Mouse (Mus musculus): ENCODE data around the gene Nucks1. TPM values are rescaled to one million over a fixed set of nuclear protein-coding genes. Genes with fewer than 3 reads are reported as not detected.

Gene Nucks1
- polyA plus RNA-seq, 1 experiment from 2014 or later: 129 TPM

- peaks cover 9% of the 10 kb centered on the region; the same call in 1 of the 2 replicates for H3K27me3 ChIP-seq
- H3K4me1 ChIP-seq: peaks cover 94% of the 10 kb centered on the region
- H3K4me2 ChIP-seq: peak overlapping the region; percentile 42
- H3K27ac ChIP-seq: peak overlapping the region; percentile 95
- H3K9me3 ChIP-seq: no peaks in the 10 kb centered on the region
- WGBS: 4% methylated on average over 16 of the region's 16 CpGs
- no peaks in the 10 kb centered on the region for H3K36me3 ChIP-seq (replicated peaks)
- peak overlapping the region; percentile 5; the same call in 1 of the 2 replicates for H3K9ac ChIP-seq
- peak; percentile 84 for ATAC-seq (ENCODE audit: low FRiP score)
- peak overlapping the region; percentile 11; the same call in 1 of the 2 replicates for H3K4me3 ChIP-seq (replicated peaks)
Measured at GRCm38 (mm10) chr1:131970661-131971520, 60.6 kb downstream of the Nucks1 start.

GRCm38 (mm10) chr1:131971771-131972497, 61.6 kb downstream of the Nucks1 start:
- no peak overlapping the region for H3K4me3 ChIP-seq (replicated peaks)

GRCm38 (mm10) chr1:131972498-131973334, 62.4 kb downstream of the Nucks1 start:
- Histone ChIP-seq H3K9me3 (no peaks in the 10 kb centered on the region), H3K36me3 (replicated peaks) (no peaks in the 10 kb centered on the region), H3K9ac (peak overlapping the region; percentile 5; the same call in 1 of the 2 replicates), H3K4me2 (peak overlapping the region; percentile 42), H3K27ac (peak overlapping the region; percentile 95), H3K27me3 (0 out of 2 replicates have a peak, but pooled peaks cover 3% of the 10 kb centered on the region), H3K4me3 (replicated peaks) (no peak overlapping the region), H3K4me1 (peaks cover 83% of the 10 kb centered on the region)
- 13% methylated on average over 13 of the region's 13 CpGs for WGBS
- ATAC-seq (ENCODE audit: low FRiP score): no peak

More at GRCm38 (mm10) chr1:131971771-131972497, 61.6 kb downstream of the Nucks1 start:
- Histone ChIP-seq H3K9me3 (no peaks in the 10 kb centered on the region), H3K36me3 (replicated peaks) (no peaks in the 10 kb centered on the region), H3K9ac (peak overlapping the region; percentile 5; the same call in 1 of the 2 replicates), H3K4me1 (peaks cover 91% of the 10 kb centered on the region), H3K27me3 (0 out of 2 replicates have a peak, but pooled peaks cover 3% of the 10 kb centered on the region), H3K27ac (peak overlapping the region; percentile 95), H3K4me2 (peak overlapping the region; percentile 42)
- ATAC-seq (ENCODE audit: low FRiP score): peak; percentile 63
- WGBS: 4% methylated on average over 14 of the region's 15 CpGs

- H3K27ac ChIP-seq: no peak overlapping the region
- no peaks in the 10 kb centered on the region for H3K9me3 ChIP-seq
- no peak for ATAC-seq (ENCODE audit: low FRiP score)
- H3K9ac ChIP-seq: no peak overlapping the region
- WGBS: 80% methylated on average over 6 of the region's 6 CpGs
- no peaks in the 10 kb centered on the region for H3K36me3 ChIP-seq (replicated peaks)
- H3K27me3 ChIP-seq: no peaks in the 10 kb centered on the region
- no peak overlapping the region for H3K4me3 ChIP-seq (replicated peaks)
- peaks cover 70% of the 10 kb centered on the region for H3K4me1 ChIP-seq
- H3K4me2 ChIP-seq: no peak overlapping the region
Measured at GRCm38 (mm10) chr1:131973991-131974390, 63.7 kb downstream of the Nucks1 start.

GRCm38 (mm10) chr1:131976886-131977285, 66.6 kb downstream of the Nucks1 start:
- Histone ChIP-seq H3K9ac (no peak overlapping the region), H3K4me3 (replicated peaks) (no peak overlapping the region), H3K9me3 (no peaks in the 10 kb centered on the region), H3K4me1 (peaks cover 44% of the 10 kb centered on the region), H3K4me2 (no peak overlapping the region), H3K27me3 (no peaks in the 10 kb centered on the region), H3K36me3 (replicated peaks) (no peaks in the 10 kb centered on the region), H3K27ac (no peak overlapping the region)
- no peak for ATAC-seq (ENCODE audit: low FRiP score)
- WGBS: 93% methylated on average over 5 of the region's 5 CpGs

- Histone ChIP-seq H3K36me3 (replicated peaks) (no peaks in the 10 kb centered on the region), H3K4me2 (no peak overlapping the region), H3K9me3 (no peaks in the 10 kb centered on the region), H3K4me3 (replicated peaks) (no peak overlapping the region), H3K27me3 (no peaks in the 10 kb centered on the region), H3K4me1 (peaks cover 17% of the 10 kb centered on the region), H3K27ac (no peak overlapping the region), H3K9ac (no peak overlapping the region)
- whole genome bisulfite sequencing: 26% methylated on average over 2 of the region's 2 CpGs
- ATAC-seq (ENCODE audit: low FRiP score): no peak
Measured at GRCm38 (mm10) chr1:131980471-131980870, 70.1 kb downstream of the Nucks1 start.

GRCm38 (mm10) chr1:131981378-131982013, 71.2 kb downstream of the Nucks1 start:
- Histone ChIP-seq H3K27me3 (no peaks in the 10 kb centered on the region), H3K4me2 (no peak overlapping the region), H3K9ac (no peak overlapping the region), H3K4me3 (replicated peaks) (no peak overlapping the region), H3K36me3 (replicated peaks) (no peaks in the 10 kb centered on the region), H3K27ac (0 out of 2 replicates have a peak overlapping the region, but pooled peaks have one; percentile 25), H3K4me1 (peaks cover 6% of the 10 kb centered on the region), H3K9me3 (no peaks in the 10 kb centered on the region)
- peak; percentile 73 for ATAC-seq (ENCODE audit: low FRiP score)
- 47% methylated on average over 12 of the region's 12 CpGs for WGBS

- no peak overlapping the region for H3K9ac ChIP-seq
- ATAC-seq (ENCODE audit: low FRiP score): peak; percentile 61; the same call in 1 of the 2 replicates
- H3K36me3 ChIP-seq (replicated peaks): no peaks in the 10 kb centered on the region
- H3K9me3 ChIP-seq: no peaks in the 10 kb centered on the region
- 10% methylated on average over 5 of the region's 5 CpGs for WGBS
- H3K4me1 ChIP-seq: peaks cover 5% of the 10 kb centered on the region
- no peak overlapping the region for H3K4me2 ChIP-seq
- no peak overlapping the region for H3K4me3 ChIP-seq (replicated peaks)
- no peak overlapping the region for H3K27ac ChIP-seq
- no peaks in the 10 kb centered on the region for H3K27me3 ChIP-seq
Measured at GRCm38 (mm10) chr1:131982907-131983306, 72.6 kb downstream of the Nucks1 start.

- H3K36me3 ChIP-seq (replicated peaks): no peaks in the 10 kb centered on the region
- no peaks in the 10 kb centered on the region for H3K27me3 ChIP-seq
Measured at GRCm38 (mm10) chr1:131983806-131984205, 73.5 kb downstream of the Nucks1 start.

More at GRCm38 (mm10) chr1:131983806-131984205, 73.5 kb downstream of the Nucks1 start:
- Histone ChIP-seq H3K4me3 (replicated peaks) (no peak overlapping the region), H3K9me3 (no peaks in the 10 kb centered on the region), H3K9ac (no peak overlapping the region), H3K27ac (no peak overlapping the region), H3K4me1 (peaks cover 5% of the 10 kb centered on the region), H3K4me2 (no peak overlapping the region)
- WGBS: 80% methylated on average over 2 of the region's 2 CpGs
- no peak for ATAC-seq (ENCODE audit: low FRiP score)
